Mouse (Mus musculus) liver, adult 2 months (tissue): ENCODE results near the gene Haspin. TPM values are rescaled to one million over a fixed set of nuclear protein-coding genes. Genes with fewer than 3 reads are reported as not detected.

Source experiments
- DNase-seq: peaks from one replicate; pipeline ENCODE4 v3.0.0-alpha.2; 2011; ENCODE audit warnings: low read depth, low spot score; ENCODE audit errors: extremely low read depth
- H3K27ac ChIP-seq: fragments of 200-500 bp; replicated peaks from 2 replicates; pipeline ENCODE4 v1.5.1; 2012; ENCODE audit warnings: low read depth, mild to moderate bottlenecking, control low read depth, inconsistent platforms, low read length; ENCODE audit not compliant: insufficient read depth
- H3K27me3 ChIP-seq: fragments of 200-500 bp; 2 replicates; pipeline ENCODE4 v1.6.1; 2012; ENCODE audit warnings: mild to moderate bottlenecking, moderate library complexity, low read length, inconsistent platforms; ENCODE audit not compliant: control insufficient read depth, insufficient read depth
- H3K36me3 ChIP-seq: fragments of 200-500 bp; 2 replicates; pipeline ENCODE4 v1.6.1; 2012; ENCODE audit warnings: low read length, inconsistent platforms; ENCODE audit not compliant: control insufficient read depth, insufficient read depth
- H3K4me1 ChIP-seq: fragments of 200-500 bp; 2 replicates; pipeline ENCODE4 v1.6.1; 2011; ENCODE audit warnings: low read length; ENCODE audit not compliant: control insufficient read depth, insufficient read depth
- H3K4me3 ChIP-seq: fragments of 200-500 bp; 2 replicates; pipeline ENCODE4 v1.5.1; 2011; ENCODE audit warnings: low read depth, mild to moderate bottlenecking, control low read depth, low read length, moderate library complexity; ENCODE audit not compliant: insufficient read depth
- H3K79me2 ChIP-seq: fragments of 200-500 bp; 2 replicates; pipeline ENCODE4 v1.6.1; 2012; ENCODE audit warnings: inconsistent platforms, mild to moderate bottlenecking, low read length, moderate library complexity; ENCODE audit not compliant: control insufficient read depth, insufficient read depth
- H3K9ac ChIP-seq: fragments of 200-500 bp; 2 replicates; pipeline ENCODE4 v1.6.1; 2012; ENCODE audit warnings: low read depth, mild to moderate bottlenecking, control low read depth, inconsistent platforms, low read length
- CTCF ChIP-seq: fragments of 200-500 bp; IDR thresholded peaks from 2 replicates; pipeline ENCODE4 v1.5.1; 2011; ENCODE audit warnings: low read depth, low read length, control low read depth
- POLR2A ChIP-seq: fragments of 200-500 bp; IDR thresholded peaks from 2 replicates; pipeline ENCODE4 v1.6.1; 2011; ENCODE audit warnings: low read length, control low read depth; ENCODE audit not compliant: insufficient read depth; ENCODE audit errors: extremely low read depth
- WGBS: fragments of 180-500 bp; shearing (Covaris S2); methylation state at CpG from one replicate; pipeline ENCODE4 v1.1.7; 2018; 5-methylcytosine and 5-hydroxymethylcytosine counted together
- polyA plus RNA-seq: library from polyadenylated mRNA; depleted of rRNA; stranded (reverse); fragments of >200 nt; gene quantifications from 2 replicates; pipeline ENCODE4 v1.2.3, GENCODE M21; 2012
- total RNA-seq: library from RNA; depleted of rRNA; stranded (reverse); fragments of >200 nt; gene quantifications from 2 replicates; pipeline ENCODE4 v1.2.3, GENCODE M21; 2014

Gene Haspin
- total and polyA plus RNA-seq, 2 experiments, result 0.26 to 0.55 TPM

DNA sequence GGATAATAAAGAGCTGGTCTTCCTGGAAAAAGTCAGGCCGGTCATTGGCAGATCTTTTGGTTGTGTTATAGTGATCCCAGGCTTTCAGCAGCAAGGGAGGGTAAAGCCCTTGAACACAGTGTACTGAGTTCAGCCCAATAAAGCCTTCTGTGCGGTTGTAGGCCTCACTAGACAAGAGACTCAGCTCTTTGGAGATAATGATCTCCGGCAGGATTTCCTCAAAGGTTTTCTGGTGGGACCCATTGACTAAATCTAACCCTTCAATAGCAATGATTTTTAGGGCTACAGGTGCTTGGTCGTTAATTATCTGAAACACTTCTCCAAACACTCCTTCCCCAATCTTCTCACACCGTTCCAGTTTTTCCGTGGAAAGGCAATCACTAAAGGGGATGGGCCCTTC lies 1.5 kb downstream of the Haspin start:
- Histone ChIP-seq H3K9ac (peak overlapping the region; percentile 43), H3K79me2 (0 out of 2 replicates have a peak, but pooled peaks cover 3% of the 10 kb centered on the region), H3K36me3 (no peaks in the 10 kb centered on the region), H3K27ac (no peak overlapping the region), H3K4me1 (peaks cover 4% of the 10 kb centered on the region; the same call in 1 of the 2 replicates), H3K27me3 (no peaks in the 10 kb centered on the region), H3K4me3 (peak overlapping the region; percentile 77)
- no peak for DNase-seq
- TF ChIP-seq CTCF (no peak), POLR2A (no peak)
- 73% methylated on average over 6 of the region's 6 CpGs for WGBS

DNA sequence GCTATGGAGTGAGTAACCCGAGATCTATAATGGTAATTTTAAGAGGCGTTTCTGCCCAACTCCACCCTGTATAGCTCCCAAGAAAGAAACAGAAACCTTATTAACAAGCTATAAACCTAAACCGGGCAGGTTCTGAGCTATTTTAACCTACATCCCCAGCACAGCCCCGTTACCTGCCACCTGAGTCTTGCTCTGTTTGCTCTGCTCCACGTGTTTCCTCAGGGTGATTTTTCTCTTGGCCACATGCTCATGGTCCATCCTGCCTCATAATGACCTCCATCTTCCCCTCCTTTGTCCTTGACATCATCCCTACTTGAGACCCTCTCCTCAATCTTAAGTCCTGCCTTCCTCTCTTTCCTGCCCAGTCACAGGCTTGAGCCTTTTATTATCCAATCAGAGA lies 3.9 kb downstream of the Haspin start:
- Histone ChIP-seq H3K79me2 (0 out of 2 replicates have a peak, but pooled peaks cover 3% of the 10 kb centered on the region), H3K9ac (no peak overlapping the region), H3K27me3 (no peaks in the 10 kb centered on the region), H3K4me3 (no peak overlapping the region), H3K36me3 (no peaks in the 10 kb centered on the region), H3K27ac (no peak overlapping the region), H3K4me1 (peaks cover 4% of the 10 kb centered on the region; the same call in 1 of the 2 replicates)
- no peak for DNase-seq
- TF ChIP-seq POLR2A, result no peak
- TF ChIP-seq CTCF, result no peak
- 81% methylated on average over 5 of the region's 5 CpGs for WGBS

DNA sequence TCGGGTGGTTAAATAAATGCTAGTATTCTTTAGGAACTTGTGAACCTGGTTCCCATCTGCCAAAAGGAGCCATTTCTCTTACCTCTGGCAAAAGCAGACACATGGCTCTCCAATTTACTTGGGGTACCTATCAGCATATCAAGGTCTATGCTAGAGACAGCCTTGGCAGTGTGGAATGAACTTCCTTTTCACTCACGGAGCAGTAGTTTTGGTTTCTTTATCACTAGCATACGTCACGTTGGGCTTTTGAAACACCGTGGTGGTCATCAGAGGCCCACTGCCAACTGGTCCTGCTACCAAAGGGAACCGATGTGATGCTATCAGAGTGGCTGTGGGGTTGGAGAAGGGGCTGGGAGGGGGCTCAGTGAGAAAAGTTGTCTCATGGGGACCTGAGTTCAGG lies 5.1 kb downstream of the Haspin start:
- WGBS, result 74% methylated on average over 6 of the region's 6 CpGs
- Histone ChIP-seq H3K27me3 (no peaks in the 10 kb centered on the region), H3K4me3 (no peak overlapping the region), H3K79me2 (0 out of 2 replicates have a peak, but pooled peaks cover 3% of the 10 kb centered on the region), H3K27ac (no peak overlapping the region), H3K4me1 (peaks cover 4% of the 10 kb centered on the region; the same call in 1 of the 2 replicates), H3K9ac (no peak overlapping the region), H3K36me3 (no peaks in the 10 kb centered on the region)
- DNase-seq, result no peak
- TF ChIP-seq POLR2A (no peak), CTCF (no peak)

GRCm38 (mm10) chr11:73131020-73131419 lies 7.1 kb downstream of the Haspin start:
- TF ChIP-seq POLR2A, result no peak
- peak; percentile 63 for TF ChIP-seq CTCF
- Histone ChIP-seq H3K4me1 (no peaks in the 10 kb centered on the region), H3K27ac (no peak overlapping the region), H3K27me3 (no peaks in the 10 kb centered on the region), H3K9ac (no peak overlapping the region), H3K36me3 (no peaks in the 10 kb centered on the region), H3K79me2 (0 out of 2 replicates have a peak, but pooled peaks cover 3% of the 10 kb centered on the region), H3K4me3 (no peak overlapping the region)
- 43% methylated on average over 7 of the region's 7 CpGs for WGBS
- peak; percentile 26 for DNase-seq

DNA sequence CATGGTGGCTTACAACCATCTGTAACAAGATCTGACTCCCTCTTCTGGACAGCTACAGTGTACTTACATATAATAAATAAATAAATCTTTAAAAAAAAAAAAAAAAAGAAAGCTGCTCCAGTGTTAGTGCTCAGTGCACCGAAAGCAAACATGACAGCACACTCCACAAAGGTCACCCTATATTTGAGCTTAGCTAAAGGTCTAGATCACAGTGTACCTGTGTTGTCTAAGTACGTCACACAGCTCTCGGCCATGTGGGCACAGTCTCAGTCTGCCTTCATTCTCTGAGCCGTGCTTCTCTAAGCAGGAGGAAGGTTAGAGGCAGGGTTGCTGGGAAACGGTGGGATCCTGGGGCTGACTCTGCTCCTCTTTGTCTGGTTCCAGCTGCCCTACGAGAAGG lies 11.6 kb downstream of the Haspin start:
- no peak for DNase-seq
- TF ChIP-seq CTCF, result no peak
- no peak for TF ChIP-seq POLR2A
- no peaks in the 10 kb centered on the region for H3K27me3 ChIP-seq
- WGBS, result 65% methylated on average over 6 of the region's 6 CpGs
- H3K9ac ChIP-seq, result no peak overlapping the region
- H3K4me3 ChIP-seq, result no peak overlapping the region
- H3K27ac ChIP-seq, result no peak overlapping the region
- no peaks in the 10 kb centered on the region for H3K4me1 ChIP-seq
- no peaks in the 10 kb centered on the region for H3K36me3 ChIP-seq
- no peaks in the 10 kb centered on the region for H3K79me2 ChIP-seq

DNA sequence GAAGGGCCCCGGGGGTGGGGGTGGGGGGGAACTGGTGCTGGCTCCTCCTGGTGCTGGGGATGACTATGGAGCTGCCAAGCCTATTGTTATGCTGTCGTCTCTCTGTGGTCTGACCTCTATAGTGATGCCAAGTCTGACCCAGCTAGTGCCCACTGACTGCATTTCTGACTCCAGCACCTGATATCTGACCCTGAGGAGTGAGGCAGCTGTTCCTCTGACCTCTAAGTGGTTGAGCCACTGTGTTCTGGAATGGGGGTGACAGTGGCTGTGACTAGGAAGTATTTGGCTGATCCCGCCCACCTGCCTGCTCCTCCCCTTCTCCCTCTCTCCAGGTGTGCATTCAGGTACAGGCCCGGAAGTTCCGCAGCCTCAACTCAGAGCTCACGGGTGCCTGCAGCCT lies 26.7 kb downstream of the Haspin start:
- Histone ChIP-seq H3K4me1 (no peaks in the 10 kb centered on the region; the same call in 1 of the 2 replicates), H3K4me3 (no peak overlapping the region), H3K9ac (no peak overlapping the region), H3K27me3 (no peaks in the 10 kb centered on the region), H3K36me3 (no peaks in the 10 kb centered on the region), H3K27ac (no peak overlapping the region), H3K79me2 (no peaks in the 10 kb centered on the region)
- DNase-seq, result no peak
- TF ChIP-seq CTCF, result no peak
- TF ChIP-seq POLR2A, result no peak
- 82% methylated on average over 6 of the region's 6 CpGs for WGBS
